Mouse (Mus musculus) cortical plate, adult 2 months (tissue): ENCODE results near the gene Atp2c1.

Source experiments
- CTCF ChIP-seq: fragments of 200-500 bp; IDR thresholded peaks from 2 replicates; pipeline ENCODE4 v1.5.1; 2011; ENCODE audit warnings: mild to moderate bottlenecking, control low read depth, low read length; ENCODE audit not compliant: insufficient read depth; ENCODE audit errors: extremely low read depth
- POLR2A ChIP-seq: fragments of 200-500 bp; IDR thresholded peaks from 2 replicates; pipeline ENCODE4 v1.6.1; 2011; ENCODE audit warnings: mild to moderate bottlenecking, low read length, control low read depth; ENCODE audit not compliant: insufficient read depth; ENCODE audit errors: extremely low read depth

- no peak for TF ChIP-seq CTCF
- TF ChIP-seq POLR2A = no peak
Measured at GRCm38 (mm10) chr9:105483880-105484279, 43.2 kb downstream of the Atp2c1 start.
